Mouse (Mus musculus): ENCODE measurements around the gene Umps. TPM values are rescaled to one million over a fixed set of nuclear protein-coding genes. Genes with fewer than 3 reads are reported as not detected.

The Umps gene
- polyA plus RNA-seq, 1 experiment from 2014 or later: 46.2 TPM

- no peak for DNase-seq (ENCODE audit: low spot score)
Measured at GRCm38 (mm10) chr16:33931682-33932081, 35.2 kb downstream of the Umps start.

GRCm38 (mm10) chr16:33930785-33931184, 36.1 kb downstream of the Umps start:
- no peak for DNase-seq (ENCODE audit: low spot score)

- no peak for DNase-seq (ENCODE audit: low spot score)
Measured at GRCm38 (mm10) chr16:33928788-33929462, 37.9 kb downstream of the Umps start.

- DNase-seq (ENCODE audit: low spot score): no peak
Measured at GRCm38 (mm10) chr16:33927263-33927824, 39.5 kb downstream of the Umps start.

GRCm38 (mm10) chr16:33923758-33924157, 43.1 kb downstream of the Umps start:
- no peak for DNase-seq (ENCODE audit: low spot score)

- DNase-seq (ENCODE audit: low spot score): no peak
Measured at GRCm38 (mm10) chr16:33923001-33923316, 43.9 kb downstream of the Umps start.

GRCm38 (mm10) chr16:33922111-33923000, 44.5 kb downstream of the Umps start:
- peak; percentile 18 for DNase-seq (ENCODE audit: low spot score)

GRCm38 (mm10) chr16:33921514-33921913, 45.3 kb downstream of the Umps start:
- no peak for DNase-seq (ENCODE audit: low spot score)

- no peak for DNase-seq (ENCODE audit: low spot score)
Measured at GRCm38 (mm10) chr16:33917926-33918325, 48.9 kb downstream of the Umps start.

GRCm38 (mm10) chr16:33917390-33917789, 49.4 kb downstream of the Umps start:
- no peak for DNase-seq (ENCODE audit: low spot score)

GRCm38 (mm10) chr16:33916473-33917251, 50.2 kb downstream of the Umps start:
- DNase-seq (ENCODE audit: low spot score): no peak

GRCm38 (mm10) chr16:33914997-33915396, 51.8 kb downstream of the Umps start:
- DNase-seq (ENCODE audit: low spot score): no peak

- no peak for DNase-seq (ENCODE audit: low spot score)
Measured at GRCm38 (mm10) chr16:33908239-33908638, 58.6 kb downstream of the Umps start.

Other genes starting within 250 kb of the Umps start
- 0.48 and 0.69 TPM in 2 replicates for gene Muc13, start 173.0 kb downstream of the Umps start, polyA plus RNA-seq (2015; fragmentation: Nextera tagmentation; extraction: Ambion mirVana)
- 5.1 and 5.5 TPM in 2 replicates for gene Itgb5, start 137.4 kb downstream of the Umps start, polyA plus RNA-seq (2015; fragmentation: Nextera tagmentation; extraction: Ambion mirVana)

Measured in thymus, postnatal 0 days (tissue).